Mouse (Mus musculus) E14TG2a.4 (cell line): ENCODE results near the gene Fam126a.

Experiments
- CTCF ChIP-seq: conservative IDR thresholded peaks from 2 replicates; pipeline ENCODE4 v1.5.1; 2014; ENCODE audit warnings: low read length
- NANOG ChIP-seq: IDR thresholded peaks from 2 replicates; pipeline ENCODE4 v1.6.1; 2014; ENCODE audit warnings: borderline replicate concordance, low read length, mixed read lengths

GRCm38 (mm10) chr5:24019341-24020185 lies 10.9 kb downstream of the Fam126a start:
- TF ChIP-seq CTCF (no peak), NANOG (no peak)
